Mouse (Mus musculus) neural tube, embryonic 12.5 days (tissue): ENCODE data around the gene Pik3ap1. TPM values are rescaled to one million over a fixed set of nuclear protein-coding genes. Genes with fewer than 3 reads are reported as not detected.
A peak's percentile ranks its signal among the peaks of the same experiment; 100 is the strongest.

Experiments used
- ATAC-seq: fragments of 200-750 bp; cut with Nextera tagmentation; 2 replicates; pipeline ENCODE4 v1.8.0; 2017; ENCODE audit warnings: low read depth, mild to moderate bottlenecking, moderate TSS enrichment, moderate library complexity; ENCODE audit not compliant: low FRiP score
- H3K27ac ChIP-seq: fragments of 300-500 bp; sonication (generic); 2 replicates; pipeline ENCODE4 v1.5.1; 2016
- H3K27me3 ChIP-seq: fragments of 300-500 bp; sonication (generic); replicated peaks from 2 replicates; pipeline ENCODE4 v1.6.1; 2016; ENCODE audit warnings: mild to moderate bottlenecking
- H3K36me3 ChIP-seq: fragments of 300-500 bp; sonication (generic); 2 replicates; pipeline ENCODE4 v1.6.1; 2016; ENCODE audit warnings: mild to moderate bottlenecking
- H3K4me1 ChIP-seq: fragments of 300-500 bp; sonication (generic); 2 replicates; pipeline ENCODE4 v1.6.1; 2016
- H3K4me2 ChIP-seq: fragments of 300-500 bp; sonication (generic); replicated peaks from 2 replicates; pipeline ENCODE4 v1.6.1; 2016; ENCODE audit warnings: mild to moderate bottlenecking
- H3K4me3 ChIP-seq: fragments of 300-500 bp; sonication (generic); 2 replicates; pipeline ENCODE4 v1.5.1; 2016
- H3K9ac ChIP-seq: fragments of 300-500 bp; sonication (generic); 2 replicates; pipeline ENCODE4 v1.6.1; 2016; ENCODE audit warnings: mild to moderate bottlenecking
- H3K9me3 ChIP-seq: fragments of 300-500 bp; sonication (generic); 2 replicates; pipeline ENCODE4 v1.6.1; 2016; ENCODE audit warnings: mild to moderate bottlenecking
- WGBS: fragments of 180-500 bp; shearing (Covaris S2); methylation state at CpG from one replicate; pipeline ENCODE4 v1.1.7; 2016; 5-methylcytosine and 5-hydroxymethylcytosine counted together
- polyA plus RNA-seq: library from polyadenylated mRNA; unstranded; fragments of >200 nt; fragmentation: Nextera tagmentation; extraction: Ambion mirVana; gene quantifications from 2 replicates; pipeline ENCODE4 v1.2.1, GENCODE M21; 2016

Pik3ap1 gene
- polyA plus RNA-seq, 1 experiment from 2014 or later: 2.2 TPM

- 86% methylated on average over 16 of the region's 16 CpGs for WGBS
- H3K27ac ChIP-seq: no peak overlapping the region
- no peaks in the 10 kb centered on the region for H3K27me3 ChIP-seq
- H3K4me3 ChIP-seq: no peak overlapping the region
- no peak for ATAC-seq
- no peaks in the 10 kb centered on the region for H3K9me3 ChIP-seq
- no peaks in the 10 kb centered on the region for H3K4me1 ChIP-seq
- H3K36me3 ChIP-seq: no peaks in the 10 kb centered on the region
- no peak overlapping the region for H3K4me2 ChIP-seq
- H3K9ac ChIP-seq: no peak overlapping the region
These were observed 18.6 kb downstream of the Pik3ap1 start for GRCm38 (mm10) chr19:41366192-41366853.

- no peak for ATAC-seq
- WGBS: 91% methylated on average over 5 of the region's 5 CpGs
- H3K9ac ChIP-seq: no peak overlapping the region
These were observed 19.3 kb downstream of the Pik3ap1 start for GRCm38 (mm10) chr19:41365570-41365969.

GRCm38 (mm10) chr19:41364509-41364908 is 20.4 kb downstream of the Pik3ap1 start:
- Histone ChIP-seq H3K27me3 (no peaks in the 10 kb centered on the region), H3K4me2 (no peak overlapping the region), H3K27ac (no peak overlapping the region), H3K36me3 (no peaks in the 10 kb centered on the region), H3K9me3 (no peaks in the 10 kb centered on the region), H3K9ac (no peak overlapping the region), H3K4me1 (no peaks in the 10 kb centered on the region), H3K4me3 (no peak overlapping the region)
- ATAC-seq: no peak
- WGBS: 85% methylated on average over 3 of the region's 3 CpGs

More at GRCm38 (mm10) chr19:41365570-41365969, 19.3 kb downstream of the Pik3ap1 start:
- no peaks in the 10 kb centered on the region for H3K9me3 ChIP-seq
- H3K27ac ChIP-seq: no peak overlapping the region
- H3K4me3 ChIP-seq: no peak overlapping the region
- H3K36me3 ChIP-seq: no peaks in the 10 kb centered on the region
- H3K4me1 ChIP-seq: no peaks in the 10 kb centered on the region
- H3K27me3 ChIP-seq: no peaks in the 10 kb centered on the region
- H3K4me2 ChIP-seq: no peak overlapping the region

GRCm38 (mm10) chr19:41362963-41363362 is 21.9 kb downstream of the Pik3ap1 start:
- 80% methylated on average over 2 of the region's 2 CpGs for WGBS
- ATAC-seq: no peak
- H3K9ac ChIP-seq: no peak overlapping the region
- H3K27ac ChIP-seq: no peak overlapping the region
- H3K4me1 ChIP-seq: no peaks in the 10 kb centered on the region
- H3K36me3 ChIP-seq: no peaks in the 10 kb centered on the region
- no peak overlapping the region for H3K4me2 ChIP-seq
- no peaks in the 10 kb centered on the region for H3K9me3 ChIP-seq
- no peaks in the 10 kb centered on the region for H3K27me3 ChIP-seq
- H3K4me3 ChIP-seq: no peak overlapping the region

- WGBS: 7% methylated on average over 2 of the region's 2 CpGs
- ATAC-seq: no peak
These were observed 24.4 kb downstream of the Pik3ap1 start for GRCm38 (mm10) chr19:41360459-41360858.

GRCm38 (mm10) chr19:41354287-41354951 is 30.5 kb downstream of the Pik3ap1 start:
- no peak for ATAC-seq
- Histone ChIP-seq H3K27ac (no peak overlapping the region), H3K4me2 (no peak overlapping the region), H3K9ac (no peak overlapping the region), H3K4me3 (no peak overlapping the region), H3K4me1 (no peaks in the 10 kb centered on the region), H3K27me3 (no peaks in the 10 kb centered on the region), H3K36me3 (no peaks in the 10 kb centered on the region), H3K9me3 (no peaks in the 10 kb centered on the region)
- WGBS: 89% methylated on average over 17 of the region's 17 CpGs

More at GRCm38 (mm10) chr19:41360459-41360858, 24.4 kb downstream of the Pik3ap1 start:
- H3K4me2 ChIP-seq: no peak overlapping the region
- H3K9ac ChIP-seq: no peak overlapping the region
- no peaks in the 10 kb centered on the region for H3K9me3 ChIP-seq
- no peaks in the 10 kb centered on the region for H3K27me3 ChIP-seq
- H3K27ac ChIP-seq: no peak overlapping the region
- H3K36me3 ChIP-seq: no peaks in the 10 kb centered on the region
- no peaks in the 10 kb centered on the region for H3K4me1 ChIP-seq
- H3K4me3 ChIP-seq: no peak overlapping the region

GRCm38 (mm10) chr19:41349624-41350023 is 35.3 kb downstream of the Pik3ap1 start:
- no peaks in the 10 kb centered on the region for H3K36me3 ChIP-seq
- 91% methylated on average over 3 of the region's 3 CpGs for WGBS
- H3K4me3 ChIP-seq: no peak overlapping the region
- H3K4me1 ChIP-seq: peaks cover 13% of the 10 kb centered on the region
- H3K27ac ChIP-seq: no peak overlapping the region
- no peak for ATAC-seq
- no peaks in the 10 kb centered on the region for H3K9me3 ChIP-seq
- H3K27me3 ChIP-seq: no peaks in the 10 kb centered on the region
- no peak overlapping the region for H3K4me2 ChIP-seq
- no peak overlapping the region for H3K9ac ChIP-seq

GRCm38 (mm10) chr19:41348161-41348560 is 36.7 kb downstream of the Pik3ap1 start:
- Histone ChIP-seq H3K4me3 (no peak overlapping the region), H3K36me3 (no peaks in the 10 kb centered on the region)
- no peak for ATAC-seq

GRCm38 (mm10) chr19:41347326-41347725 is 37.6 kb downstream of the Pik3ap1 start:
- no peak for ATAC-seq
- Histone ChIP-seq H3K9ac (no peak overlapping the region), H3K9me3 (no peaks in the 10 kb centered on the region), H3K4me2 (no peak overlapping the region), H3K4me3 (no peak overlapping the region), H3K27ac (no peak overlapping the region), H3K27me3 (no peaks in the 10 kb centered on the region), H3K36me3 (no peaks in the 10 kb centered on the region), H3K4me1 (peaks cover 14% of the 10 kb centered on the region)
- 83% methylated on average over 4 of the region's 4 CpGs for WGBS

More at GRCm38 (mm10) chr19:41348161-41348560, 36.7 kb downstream of the Pik3ap1 start:
- Histone ChIP-seq H3K9me3 (no peaks in the 10 kb centered on the region), H3K27me3 (no peaks in the 10 kb centered on the region), H3K9ac (no peak overlapping the region), H3K4me1 (peaks cover 14% of the 10 kb centered on the region), H3K27ac (no peak overlapping the region), H3K4me2 (no peak overlapping the region)
- WGBS: 90% methylated on average over 3 of the region's 3 CpGs

GRCm38 (mm10) chr19:41346099-41346850 is 38.6 kb downstream of the Pik3ap1 start:
- no peak overlapping the region for H3K27ac ChIP-seq
- ATAC-seq: no peak
- no peaks in the 10 kb centered on the region for H3K36me3 ChIP-seq
- H3K9me3 ChIP-seq: no peaks in the 10 kb centered on the region
- 57% methylated on average over 11 of the region's 11 CpGs for WGBS
- H3K9ac ChIP-seq: no peak overlapping the region
- no peaks in the 10 kb centered on the region for H3K27me3 ChIP-seq
- H3K4me1 ChIP-seq: peaks cover 14% of the 10 kb centered on the region
- no peak overlapping the region for H3K4me3 ChIP-seq
- no peak overlapping the region for H3K4me2 ChIP-seq

- 43% methylated on average over 11 of the region's 11 CpGs for WGBS
- Histone ChIP-seq H3K27me3 (no peaks in the 10 kb centered on the region), H3K4me1 (peaks cover 14% of the 10 kb centered on the region), H3K9ac (no peak overlapping the region), H3K27ac (no peak overlapping the region), H3K4me3 (no peak overlapping the region), H3K4me2 (peak overlapping the region; percentile 13; the same call in 1 of the 2 replicates), H3K36me3 (no peaks in the 10 kb centered on the region), H3K9me3 (no peaks in the 10 kb centered on the region)
- no peak for ATAC-seq
These were observed 39.7 kb downstream of the Pik3ap1 start for GRCm38 (mm10) chr19:41345028-41345741.

- Histone ChIP-seq H3K4me3 (no peak overlapping the region), H3K9ac (no peak overlapping the region), H3K27ac (no peak overlapping the region), H3K27me3 (no peaks in the 10 kb centered on the region), H3K4me1 (peaks cover 14% of the 10 kb centered on the region), H3K4me2 (0 out of 2 replicates have a peak overlapping the region, but pooled peaks have one; percentile 13), H3K36me3 (no peaks in the 10 kb centered on the region), H3K9me3 (no peaks in the 10 kb centered on the region)
- 88% methylated on average over 8 of the region's 8 CpGs for WGBS
- ATAC-seq: no peak
These were observed 40.3 kb downstream of the Pik3ap1 start for GRCm38 (mm10) chr19:41344666-41345027.
